Mouse (Mus musculus): ENCODE measurements around the gene Gm44805. TPM values are rescaled to one million over a fixed set of nuclear protein-coding genes. Genes with fewer than 3 reads are reported as not detected.

Gene Gm44805
- polyA plus RNA-seq, 1 experiment from 2014 or later, result not detected

- DNase-seq (ENCODE audit: low read depth, low spot score) (no peak), ATAC-seq (no peak)
- no peak for TF ChIP-seq CTCF (IDR thresholded peaks at IDR 0.05)
- in situ Hi-C loops (cut with MboI; ENCODE audit: low pct_unique_long_range_greater_than_20kb), result loop anchor here (5.0 kb wide), 1 partner anchor 48 kb away; the partner anchor contains the start of gene Clptm1
- ChIA-PET CTCF (interaction anchor here (1.0 to 6.6 kb wide), 2 partner anchors 46 to 352 kb away, joined by 3 to 43 read pairs; no protein-coding TSS in a partner anchor), POLR2A (interaction anchor here (1.0 kb wide), 2 partner anchors 20 to 49 kb away, joined by 3 to 4 read pairs; no protein-coding TSS in a partner anchor)
- H3K27me3 ChIP-seq, result no peaks in the 10 kb centered on the region
Observed at GRCm38 (mm10) chr7:19714836-19715235, 33.6 kb upstream of the Gm44805 start.

GRCm38 (mm10) chr7:19713598-19713997 is 32.4 kb upstream of the Gm44805 start:
- CTCF ChIA-PET, result interaction anchor here (1.3 to 6.6 kb wide), 4 partner anchors 11 to 51 kb away, joined by 3 to 43 read pairs (median 4); no protein-coding TSS in a partner anchor
- DNase-seq (ENCODE audit: low read depth, low spot score) (no peak), ATAC-seq (no peak)
- TF ChIP-seq CTCF (IDR thresholded peaks at IDR 0.05), result no peak
- POLR2A ChIA-PET, result no interaction called here
- H3K27me3 ChIP-seq, result no peaks in the 10 kb centered on the region
- in situ Hi-C loops (cut with MboI; ENCODE audit: low pct_unique_long_range_greater_than_20kb), result loop anchor here (5.0 kb wide), 1 partner anchor 46 kb away; the partner anchor contains the start of gene Clptm1

GRCm38 (mm10) chr7:19713196-19713595 is 32.0 kb upstream of the Gm44805 start:
- no peak for TF ChIP-seq CTCF (IDR thresholded peaks at IDR 0.05)
- ChIA-PET POLR2A (no interaction called here), CTCF (interaction anchor here (0.7 to 6.6 kb wide), 7 partner anchors 8 to 51 kb away, joined by 3 to 43 read pairs (median 4); no protein-coding TSS in a partner anchor)
- H3K27me3 ChIP-seq, result no peaks in the 10 kb centered on the region
- no peak for ATAC-seq
- in situ Hi-C loops (cut with MboI; ENCODE audit: low pct_unique_long_range_greater_than_20kb), result loop anchor here (5.0 kb wide), 1 partner anchor 46 kb away; the partner anchor contains the start of gene Clptm1
- no peak for DNase-seq (ENCODE audit: low read depth, low spot score)

- ATAC-seq, result no peak
- no peak for DNase-seq (ENCODE audit: low read depth, low spot score)
- CTCF ChIA-PET, result interaction anchor here (0.7 to 6.6 kb wide), 7 partner anchors 8 to 43 kb away, joined by 3 to 43 read pairs (median 5); no protein-coding TSS in a partner anchor
Observed at GRCm38 (mm10) chr7:19712414-19712813, 31.2 kb upstream of the Gm44805 start.

GRCm38 (mm10) chr7:19710650-19711049 is 29.4 kb upstream of the Gm44805 start:
- POLR2A ChIA-PET, result interaction anchor here (1.8 kb wide), 1 partner anchor 11 kb away, joined by 4 read pairs; no protein-coding TSS in a partner anchor
- no peak for DNase-seq (ENCODE audit: low read depth, low spot score)
- TF ChIP-seq CTCF (IDR thresholded peaks at IDR 0.05), result no peak
- no peak for ATAC-seq
- no peaks in the 10 kb centered on the region for H3K27me3 ChIP-seq
- CTCF ChIA-PET, result interaction anchor here (1.4 to 6.6 kb wide), 3 partner anchors 8 to 42 kb away, joined by 5 to 43 read pairs (median 6); no protein-coding TSS in a partner anchor
- in situ Hi-C loops (cut with MboI; ENCODE audit: low pct_unique_long_range_greater_than_20kb), result loop anchor here (5.0 kb wide), 1 partner anchor 43 kb away; the partner anchor contains the start of gene Clptm1

More at GRCm38 (mm10) chr7:19712414-19712813, 31.2 kb upstream of the Gm44805 start:
- in situ Hi-C loops (cut with MboI; ENCODE audit: low pct_unique_long_range_greater_than_20kb), result loop anchor here (5.0 kb wide), 1 partner anchor 45 kb away; the partner anchor contains the start of gene Clptm1
- POLR2A ChIA-PET, result no interaction called here
- no peaks in the 10 kb centered on the region for H3K27me3 ChIP-seq
- TF ChIP-seq CTCF (IDR thresholded peaks at IDR 0.05), result no peak

GRCm38 (mm10) chr7:19705271-19705670 is 24.0 kb upstream of the Gm44805 start:
- POLR2A ChIA-PET, result no interaction called here
- no peak for TF ChIP-seq CTCF (IDR thresholded peaks at IDR 0.05)
- ATAC-seq, result no peak
- no peak for DNase-seq (ENCODE audit: low read depth, low spot score)
- no peaks in the 10 kb centered on the region for H3K27me3 ChIP-seq
- CTCF ChIA-PET, result interaction anchor here (1.6 to 10.2 kb wide), 2 partner anchors 8 to 38 kb away, joined by 4 to 120 read pairs; partner anchors contain the start of gene Clptm1
- in situ Hi-C loops (cut with MboI; ENCODE audit: low pct_unique_long_range_greater_than_20kb), result no loop called here

- H3K27me3 ChIP-seq, result no peaks in the 10 kb centered on the region
- no peak for TF ChIP-seq CTCF (IDR thresholded peaks at IDR 0.05)
- POLR2A ChIA-PET, result no interaction called here
- in situ Hi-C loops (cut with MboI; ENCODE audit: low pct_unique_long_range_greater_than_20kb), result no loop called here
- DNase-seq (ENCODE audit: low read depth, low spot score) (no peak), ATAC-seq (no peak)
- CTCF ChIA-PET, result interaction anchor here (1.6 to 10.2 kb wide), 2 partner anchors 9 to 37 kb away, joined by 4 to 120 read pairs; partner anchors contain the start of gene Clptm1
Observed at GRCm38 (mm10) chr7:19704475-19704874, 23.3 kb upstream of the Gm44805 start.

GRCm38 (mm10) chr7:19702859-19703555 is 21.8 kb upstream of the Gm44805 start:
- TF ChIP-seq CTCF (IDR thresholded peaks at IDR 0.05), result no peak
- CTCF ChIA-PET, result interaction anchor here (1.2 to 10.2 kb wide), 3 partner anchors 8 to 35 kb away, joined by 5 to 120 read pairs (median 5); partner anchors contain the start of gene Clptm1
- no peaks in the 10 kb centered on the region for H3K27me3 ChIP-seq
- POLR2A ChIA-PET, result interaction anchor here (3.7 kb wide), 1 partner anchor 34 kb away, joined by 16 read pairs; no protein-coding TSS in a partner anchor
- in situ Hi-C loops (cut with MboI; ENCODE audit: low pct_unique_long_range_greater_than_20kb), result no loop called here
- DNase-seq (ENCODE audit: low read depth, low spot score) (no peak), ATAC-seq (no peak)

- POLR2A ChIA-PET, result interaction anchor here (0.5 to 3.7 kb wide), 4 partner anchors 17 to 193 kb away, joined by 3 to 16 read pairs (median 4); partner anchors contain the start of genes Bloc1s3 and Trappc6a
- TF ChIP-seq CTCF (IDR thresholded peaks at IDR 0.05), result no peak
- H3K27me3 ChIP-seq, result no peaks in the 10 kb centered on the region
- peak; percentile 83 for ATAC-seq
- no peak for DNase-seq (ENCODE audit: low read depth, low spot score)
- CTCF ChIA-PET, result interaction anchor here (0.7 to 10.2 kb wide), 9 partner anchors 10 to 139 kb away, joined by 3 to 120 read pairs (median 5); partner anchors contain the start of genes Apoc2, Clptm1 and Ppp1r37
- in situ Hi-C loops (cut with MboI; ENCODE audit: low pct_unique_long_range_greater_than_20kb), result no loop called here
Observed at GRCm38 (mm10) chr7:19701069-19701761, 20.0 kb upstream of the Gm44805 start.

Measured in Patski (cell line).